Mouse (Mus musculus): ENCODE results near the gene Ccdc71l. TPM values are rescaled to one million over a fixed set of nuclear protein-coding genes. Genes with fewer than 3 reads are reported as not detected.

The Ccdc71l gene
- total RNA-seq (2021) = 10 to 100 TPM; 10.3 to 10.8 TPM
- long read RNA-seq, experiment 1, full-length matches to known transcripts = 27 of 27 reads
- long read RNA-seq, experiment 1, partial matches to known transcripts = 0 of 27 reads
- long read RNA-seq, experiment 1, other reads (novel, unspliced or antisense) = 0 of 27 reads
- long read RNA-seq, experiment 2, full-length matches to known transcripts = 20 of 20 reads
- long read RNA-seq, experiment 2, partial matches to known transcripts = 0 of 20 reads
- long read RNA-seq, experiment 2, other reads (novel, unspliced or antisense) = 0 of 20 reads

GRCm38 (mm10) chr12:32378528-32379295, at the start of gene Ccdc71l:
TSS of gene Ccdc71l (plus strand) at chr12:32378704.
- DNase-seq = peak; percentile 84 to 88
- intact Hi-C loops (cut with DNase I) = loop anchor here (2.0 to 5.0 kb wide), 2 partner anchors 86 to 171 kb away; partner anchors contain the start of gene Pik3cg

GRCm38 (mm10) chr12:32339078-32339477, 39.4 kb upstream of the Ccdc71l start:
- no peak for DNase-seq
- intact Hi-C loops (cut with DNase I) = no loop called here

- no peak for DNase-seq
- intact Hi-C loops (cut with DNase I) = no loop called here
Observed at GRCm38 (mm10) chr12:32343487-32343886, 35.0 kb upstream of the Ccdc71l start.

- intact Hi-C loops (cut with DNase I) = no loop called here
- no peak for DNase-seq
Observed at GRCm38 (mm10) chr12:32346121-32346520, 32.4 kb upstream of the Ccdc71l start.

- intact Hi-C loops (cut with DNase I) = no loop called here
- no peak for DNase-seq
Observed at GRCm38 (mm10) chr12:32348493-32348892, 30.0 kb upstream of the Ccdc71l start.

GRCm38 (mm10) chr12:32351874-32352273, 26.6 kb upstream of the Ccdc71l start:
- DNase-seq = no peak
- intact Hi-C loops (cut with DNase I) = no loop called here

DNA sequence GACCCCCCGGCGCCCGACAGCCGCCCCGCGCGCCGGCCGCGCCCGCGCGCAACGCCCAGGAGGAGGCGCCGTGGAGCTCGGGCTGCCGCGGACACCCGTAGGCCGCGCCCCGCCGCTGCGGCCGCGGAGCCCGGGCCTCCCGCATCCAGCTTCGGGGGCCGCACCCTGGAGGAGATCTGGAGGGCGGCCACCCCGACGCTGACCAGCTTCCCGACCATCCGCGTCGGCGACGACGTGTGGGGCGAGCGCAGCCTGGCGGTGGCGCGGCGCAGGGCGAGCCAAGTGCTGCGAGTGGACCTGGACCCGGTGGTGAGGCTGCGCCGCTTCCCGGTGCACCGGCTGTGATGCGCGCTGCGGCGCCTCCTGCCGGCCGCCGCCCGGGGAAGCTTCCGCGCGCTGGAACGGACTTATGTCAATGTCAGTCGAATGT, 807 bp downstream of the Ccdc71l start:
- DNase-seq = peak; percentile 91
- intact Hi-C loops (cut with DNase I) = loop anchor here (2.0 to 5.0 kb wide), 2 partner anchors 87 to 172 kb away; partner anchors contain the start of gene Pik3cg

GRCm38 (mm10) chr12:32379731-32380130, 1.2 kb downstream of the Ccdc71l start:
- intact Hi-C loops (cut with DNase I) = loop anchor here (2.0 to 10.0 kb wide), 3 partner anchors 87 to 425 kb away; partner anchors contain the start of genes Hbp1 and Pik3cg
- no peak for DNase-seq

GRCm38 (mm10) chr12:32380457-32380856, 2.0 kb downstream of the Ccdc71l start:
- intact Hi-C loops (cut with DNase I) = loop anchor here (10.0 kb wide), 1 partner anchor 426 kb away; the partner anchor contains the start of gene Hbp1
- DNase-seq = no peak

GRCm38 (mm10) chr12:32381011-32381410, 2.5 kb downstream of the Ccdc71l start:
- intact Hi-C loops (cut with DNase I) = loop anchor here (10.0 kb wide), 1 partner anchor 426 kb away; the partner anchor contains the start of gene Hbp1
- no peak for DNase-seq

- intact Hi-C loops (cut with DNase I) = no loop called here
- DNase-seq = no peak
Observed at GRCm38 (mm10) chr12:32419537-32419936, 41.0 kb downstream of the Ccdc71l start.

DNA sequence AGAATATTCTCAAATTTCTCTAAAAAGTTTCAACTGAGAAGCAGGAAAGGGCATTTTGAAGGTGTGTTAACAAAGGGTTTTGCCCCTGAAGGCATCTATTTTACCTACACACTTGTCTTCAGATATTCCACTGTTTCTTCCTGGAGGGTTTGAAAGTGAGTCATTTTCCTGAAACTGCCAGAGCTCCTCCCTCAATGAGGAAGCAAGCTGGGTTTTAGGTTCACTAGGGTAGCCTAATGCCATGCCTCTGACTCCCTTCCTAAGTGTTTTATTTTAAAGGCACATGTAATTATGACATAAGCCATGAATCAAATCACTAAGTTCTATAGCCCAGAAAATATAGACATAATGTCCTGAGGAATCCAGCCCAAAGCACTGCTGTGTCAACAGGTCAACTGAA, 49.3 kb downstream of the Ccdc71l start:
- DNase-seq = no peak
- intact Hi-C loops (cut with DNase I) = no loop called here

GRCm38 (mm10) chr12:32431004-32431403, 52.5 kb downstream of the Ccdc71l start:
- intact Hi-C loops (cut with DNase I) = no loop called here
- no peak for DNase-seq

Other genes starting within 250 kb of the Ccdc71l start
- 1 to 10 TPM; 1.9 to 2.8 TPM for gene Pik3cg, start 170.0 kb upstream of the Ccdc71l start, total RNA-seq (2021)

Data from heart, postnatal 14 days (tissue).